Mouse (Mus musculus): ENCODE data around the gene Rps18.
"Not testable (repeated sequence)": the region's sequence is repeated elsewhere in the genome, so short reads cannot be mapped to it uniquely, and the experiment has no call there.

Rps18 gene

GRCm38 (mm10) chr17:33955555-33956214, at the start of gene Rps18, which contains the start of gene Vps52:
Gene Rps18, minus strand, starts transcription at chr17:33956001.
Gene Vps52, plus strand, starts transcription at chr17:33955812.
- DNase-seq = peak; percentile 97

- peak; percentile 54 for DNase-seq
Observed at GRCm38 (mm10) chr17:34003426-34003825, 47.6 kb upstream of the Rps18 start.

- not testable (repeated sequence) for DNase-seq
Observed at GRCm38 (mm10) chr17:34000796-34001195, 45.0 kb upstream of the Rps18 start.

GRCm38 (mm10) chr17:34000150-34000537, 44.3 kb upstream of the Rps18 start, which contains the start of gene H2-K1:
Gene H2-K1, minus strand, starts transcription at chr17:34000347.
- peak; percentile 78 for DNase-seq

- peak; percentile 27 for DNase-seq
Observed at GRCm38 (mm10) chr17:33999341-34000149, 43.7 kb upstream of the Rps18 start.

GRCm38 (mm10) chr17:33998697-33999096, 42.9 kb upstream of the Rps18 start:
- DNase-seq = not testable (repeated sequence)

GRCm38 (mm10) chr17:33997025-33997424, 41.2 kb upstream of the Rps18 start:
- not testable (repeated sequence) for DNase-seq

- DNase-seq = no peak
Observed at GRCm38 (mm10) chr17:33995651-33996050, 39.9 kb upstream of the Rps18 start.

- DNase-seq = no peak
Observed at GRCm38 (mm10) chr17:33994959-33995358, 39.2 kb upstream of the Rps18 start.

GRCm38 (mm10) chr17:33991788-33992664, 36.2 kb upstream of the Rps18 start:
- peak; percentile 88 for DNase-seq

GRCm38 (mm10) chr17:33982136-33982535, 26.3 kb upstream of the Rps18 start:
- peak; percentile 60 for DNase-seq

GRCm38 (mm10) chr17:33981192-33981909, 25.6 kb upstream of the Rps18 start:
- DNase-seq = peak; percentile 95

- DNase-seq = no peak
Observed at GRCm38 (mm10) chr17:33980181-33981035, 24.6 kb upstream of the Rps18 start.

- no peak for DNase-seq
Observed at GRCm38 (mm10) chr17:33979512-33980050, 23.8 kb upstream of the Rps18 start.

- peak; percentile 65 for DNase-seq
Observed at GRCm38 (mm10) chr17:33978631-33979031, 22.8 kb upstream of the Rps18 start.

GRCm38 (mm10) chr17:33977861-33978557, 22.2 kb upstream of the Rps18 start:
- DNase-seq = no peak

- no peak for DNase-seq
Observed at GRCm38 (mm10) chr17:33973572-33973971, 17.8 kb upstream of the Rps18 start.

- DNase-seq = peak; percentile 72
Observed at GRCm38 (mm10) chr17:33972691-33973090, 16.9 kb upstream of the Rps18 start.

- no peak for DNase-seq
Observed at GRCm38 (mm10) chr17:33969394-33969793, 13.6 kb upstream of the Rps18 start.

GRCm38 (mm10) chr17:33968927-33969326, 13.1 kb upstream of the Rps18 start:
- peak; percentile 63 for DNase-seq

Measured in embryo, embryonic 11 days (tissue).